Mouse (Mus musculus) lung, postnatal 0 days (tissue): ENCODE results near the gene Gm20388.

ENCODE experiments used
- CTCF ChIP-seq: IDR thresholded peaks from 2 replicates; pipeline ENCODE4 v1.5.1; 2016; ENCODE audit warnings: antibody characterized with exemption, mild to moderate bottlenecking
- EP300 ChIP-seq: IDR thresholded peaks from 2 replicates; pipeline ENCODE4 v1.6.1; 2016; ENCODE audit warnings: antibody characterized with exemption, mild to moderate bottlenecking, control low read depth

DNA sequence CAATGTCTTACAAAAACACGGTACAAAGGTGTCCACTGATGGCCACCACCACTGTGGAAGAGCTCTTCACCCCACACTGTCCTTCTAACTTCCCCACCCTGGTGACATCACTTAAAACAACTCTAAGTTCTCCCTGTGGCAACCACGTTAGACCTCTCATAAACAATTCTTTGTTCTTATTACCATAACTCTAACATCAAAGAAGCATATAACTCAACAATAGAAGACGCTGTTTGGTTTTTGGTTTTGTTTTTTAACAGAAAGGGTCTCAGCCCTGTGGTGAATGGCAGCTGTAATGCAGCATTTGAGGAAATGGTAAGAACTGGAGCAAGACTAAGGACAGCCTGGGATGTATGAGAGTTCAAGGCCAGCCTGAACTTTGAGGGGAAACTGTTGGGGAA lies 3115.3 kb downstream of the Gm20388 start:
- no peak for TF ChIP-seq CTCF
- no peak for TF ChIP-seq EP300
